Mouse (Mus musculus) liver, postnatal 0 days (tissue): ENCODE data around the gene Foxc2.

Source experiments
- CTCF ChIP-seq: sonication (generic); IDR thresholded peaks from 2 replicates; pipeline ENCODE4 v1.5.1; 2016; ENCODE audit warnings: antibody characterized with exemption, low read depth
- EP300 ChIP-seq: IDR thresholded peaks from 2 replicates; pipeline ENCODE4 v1.6.1; 2016; ENCODE audit warnings: antibody characterized with exemption, low read depth, mild to moderate bottlenecking

DNA sequence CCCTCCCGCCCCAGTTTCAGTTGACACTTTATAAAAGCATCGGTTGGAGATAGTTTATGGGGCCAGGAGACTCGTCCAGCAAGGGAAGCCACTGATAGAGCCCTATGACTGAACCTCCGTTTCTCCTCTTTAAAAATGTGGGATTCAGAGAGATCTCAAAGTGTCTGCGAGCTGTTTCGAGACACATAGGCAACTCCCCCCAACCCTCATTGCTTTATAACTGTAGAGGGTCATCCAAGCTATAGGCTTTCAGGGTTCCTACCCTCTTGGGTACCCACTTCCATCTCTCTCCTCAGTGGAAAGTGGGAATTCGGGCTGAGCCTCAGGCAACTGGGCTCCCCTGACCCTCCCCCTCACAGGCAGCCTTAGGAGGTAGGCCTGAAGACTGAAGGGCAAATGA lies 34.6 kb upstream of the Foxc2 start:
- TF ChIP-seq CTCF: no peak
- TF ChIP-seq EP300: no peak
